Mouse (Mus musculus) bone marrow macrophage, adult 2 months (primary cell): ENCODE results near the gene Rapgefl1.

Source experiments
- CTCF ChIP-seq: IDR thresholded peaks from 2 replicates; pipeline ENCODE4 v1.5.1; 2012; ENCODE audit warnings: low read depth, mild to moderate bottlenecking, low read length, moderate library complexity
- POLR2A ChIP-seq: IDR thresholded peaks from 2 replicates; pipeline ENCODE4 v1.6.1; 2012; ENCODE audit warnings: mild to moderate bottlenecking, low read depth, low read length, borderline replicate concordance

- TF ChIP-seq CTCF, result no peak
- no peak for TF ChIP-seq POLR2A
Measured at GRCm38 (mm10) chr11:98889077-98889476, 52.5 kb downstream of the Rapgefl1 start.
